Comparison of ENCODE assay signal across 7 mouse cellular contexts in the genomic region with DNA sequence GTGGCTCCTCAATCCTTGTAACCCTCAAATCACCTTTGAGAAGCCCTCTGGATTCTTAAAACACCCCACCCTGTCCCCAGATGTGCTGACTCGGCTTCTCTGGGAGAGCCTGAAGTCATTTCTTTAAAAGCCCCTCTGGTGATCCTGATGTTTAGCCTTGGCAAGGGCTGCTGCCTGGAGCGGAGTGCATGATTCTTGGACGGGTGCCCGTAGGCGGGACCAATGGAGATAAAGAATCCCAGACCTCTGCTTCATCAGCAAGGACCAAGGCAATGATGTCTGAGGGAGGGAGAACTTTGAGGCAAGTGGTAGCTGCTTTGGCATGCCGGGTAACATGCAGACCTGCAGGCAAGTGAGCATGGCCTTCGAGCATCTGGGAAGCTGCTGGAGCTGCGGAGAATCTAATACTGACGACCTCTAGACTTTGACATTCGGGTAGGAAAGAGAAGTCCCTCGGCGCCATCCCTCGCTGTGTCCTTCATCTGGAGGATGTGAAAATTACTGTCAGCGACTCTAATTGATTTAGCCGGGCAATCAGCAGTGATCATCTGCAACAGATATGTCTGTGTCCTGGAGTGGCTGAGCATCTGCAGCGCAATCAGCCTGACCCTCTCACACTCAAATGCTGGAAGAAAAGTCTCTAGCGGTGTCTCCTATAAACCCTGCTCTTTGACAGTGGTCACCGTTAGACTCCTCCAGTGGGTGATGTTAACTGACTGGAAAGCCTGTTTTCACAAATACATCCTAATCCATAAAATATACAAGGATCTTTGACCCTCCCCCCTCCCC.
DNase-seq lines count a peak whose midpoint lies in the region; ATAC-seq and TF ChIP-seq lines count a peak whose summit lies in the region.

No protein-coding gene starts in this region.

- TF ChIP-seq CTCF in thymus, adult 2 months (IDR thresholded peaks at IDR 0.05; ENCODE audit: borderline replicate concordance, control insufficient read depth, extremely low read depth, insufficient read depth, low read length, poor library complexity), result no peak

- H3K9ac ChIP-seq in kidney, embryonic 15.5 days, result no peak overlapping the region
- no peak overlapping the region for H3K9ac ChIP-seq in neural tube, embryonic 12.5 days

- no peaks in the 10 kb centered on the region for H3K9me3 ChIP-seq in kidney, embryonic 15.5 days (replicated peaks)
- no peaks in the 10 kb centered on the region for H3K9me3 ChIP-seq in neural tube, embryonic 12.5 days

- no peaks in the 10 kb centered on the region for H3K27me3 ChIP-seq in kidney, embryonic 15.5 days
- H3K27me3 ChIP-seq in neural tube, embryonic 12.5 days (replicated peaks), result no peaks in the 10 kb centered on the region
- no peaks in the 10 kb centered on the region for H3K27me3 ChIP-seq in thymus, adult 2 months (ENCODE audit: control insufficient read depth, insufficient read depth, low read length)

- no peak for TF ChIP-seq POLR2A in thymus, adult 2 months (IDR thresholded peaks at IDR 0.05; ENCODE audit: control insufficient read depth, extremely low read depth, insufficient read depth, low read length, poor library complexity)

- WGBS in kidney, embryonic 15.5 days, result 75% methylated on average over 18 of the region's 18 CpGs
- 75% methylated on average over 18 of the region's 18 CpGs for WGBS in neural tube, embryonic 12.5 days
- 95% methylated on average over 18 of the region's 18 CpGs for WGBS in thymus, adult 2 months

- H3K4me2 ChIP-seq in kidney, embryonic 15.5 days, result no peak overlapping the region
- no peak overlapping the region for H3K4me2 ChIP-seq in neural tube, embryonic 12.5 days (replicated peaks)

- H3K36me3 ChIP-seq in kidney, embryonic 15.5 days, result no peaks in the 10 kb centered on the region
- H3K36me3 ChIP-seq in neural tube, embryonic 12.5 days, result no peaks in the 10 kb centered on the region
- no peaks in the 10 kb centered on the region for H3K36me3 ChIP-seq in thymus, adult 2 months (ENCODE audit: control insufficient read depth, insufficient read depth, low read length)

- no peak overlapping the region for H3K27ac ChIP-seq in kidney, embryonic 15.5 days
- no peak overlapping the region for H3K27ac ChIP-seq in neural tube, embryonic 12.5 days
- H3K27ac ChIP-seq in thymus, adult 2 months (ENCODE audit: control insufficient read depth, insufficient read depth, low read length), result no peak overlapping the region

- H3K4me1 ChIP-seq in kidney, embryonic 15.5 days, result 0 out of 2 replicates have a peak, but pooled peaks cover 9% of the 10 kb centered on the region
- H3K4me1 ChIP-seq in neural tube, embryonic 12.5 days, result peaks cover 5% of the 10 kb centered on the region; the same call in 1 of the 2 replicates
- H3K4me1 ChIP-seq in thymus, adult 2 months (replicated peaks; ENCODE audit: control insufficient read depth, insufficient read depth, low read length), result no peaks in the 10 kb centered on the region

- H3K4me3 ChIP-seq in kidney, embryonic 15.5 days (replicated peaks), result no peak overlapping the region
- H3K4me3 ChIP-seq in neural tube, embryonic 12.5 days, result no peak overlapping the region
- no peak overlapping the region for H3K4me3 ChIP-seq in thymus, adult 2 months (ENCODE audit: control insufficient read depth, insufficient read depth, low read length)

- peak; percentile 96 for DNase-seq in MN1 (ENCODE audit: low spot score)
- peak; percentile 67 to 86 for DNase-seq in adrenal gland, adult (ENCODE audit: inconsistent age in 2 of 2, low spot score in 1 of 2)
- DNase-seq in heart, adult 9 months (ENCODE audit: low spot score in 2 of 2), result peak; percentile 48 to 60
- DNase-seq in thymus, adult 2 months, result no peak

- ATAC-seq in kidney, embryonic 15.5 days (replicated peaks; ENCODE audit: low FRiP score), result peak; percentile 25; the same call in 1 of the 2 replicates
- peak; percentile 58; the same call in 1 of the 2 replicates for ATAC-seq in neural tube, embryonic 12.5 days (ENCODE audit: low FRiP score, low read depth)
- no peak for ATAC-seq in frontal cortex, adult (ENCODE audit: low TSS enrichment)
